Mouse (Mus musculus) erythroblast, embryonic 14.5 days (primary cell): ENCODE data around the gene Hist1h2bk.

Experiments used
- GATA1 ChIP-seq: IDR thresholded peaks from 2 replicates; pipeline ENCODE4 v1.6.1; 2012; ENCODE audit warnings: low read length, inconsistent platforms, mixed read lengths
- TAL1 ChIP-seq: IDR thresholded peaks from 3 replicates; pipeline ENCODE4 v1.6.1; 2012; ENCODE audit warnings: low read length, inconsistent platforms, mixed read lengths

DNA sequence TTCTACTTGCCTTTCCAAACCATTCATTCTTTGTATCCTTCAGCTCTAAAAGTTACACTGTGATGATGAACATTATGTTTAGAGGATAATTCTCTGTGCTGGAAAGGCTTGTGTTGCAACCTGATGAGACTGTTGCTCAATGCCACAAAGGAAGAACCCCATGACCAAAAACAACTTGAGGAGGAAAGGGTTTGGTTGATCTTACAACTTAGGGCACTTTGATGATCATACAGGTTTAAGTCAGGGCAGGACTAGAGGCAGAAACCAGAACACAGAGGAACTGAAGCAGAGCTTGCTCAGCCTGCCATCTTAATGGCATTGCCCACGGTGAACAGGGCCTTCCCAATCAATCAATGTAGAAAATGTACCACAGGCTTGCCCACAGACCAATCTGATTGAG, 25.8 kb downstream of the Hist1h2bk start:
- TF ChIP-seq GATA1 (no peak), TAL1 (no peak)
